Mouse (Mus musculus): ENCODE data around the gene Shroom3. TPM values are rescaled to one million over a fixed set of nuclear protein-coding genes. Genes with fewer than 3 reads are reported as not detected.

Shroom3 gene
- total RNA-seq, 2 experiments from 2014 or later, result 10.0 to 15.0 TPM

- no peak for DNase-seq (ENCODE audit: low spot score in 2 of 2)
Observed at GRCm38 (mm10) chr5:92842881-92843280, 159.6 kb downstream of the Shroom3 start.

DNA sequence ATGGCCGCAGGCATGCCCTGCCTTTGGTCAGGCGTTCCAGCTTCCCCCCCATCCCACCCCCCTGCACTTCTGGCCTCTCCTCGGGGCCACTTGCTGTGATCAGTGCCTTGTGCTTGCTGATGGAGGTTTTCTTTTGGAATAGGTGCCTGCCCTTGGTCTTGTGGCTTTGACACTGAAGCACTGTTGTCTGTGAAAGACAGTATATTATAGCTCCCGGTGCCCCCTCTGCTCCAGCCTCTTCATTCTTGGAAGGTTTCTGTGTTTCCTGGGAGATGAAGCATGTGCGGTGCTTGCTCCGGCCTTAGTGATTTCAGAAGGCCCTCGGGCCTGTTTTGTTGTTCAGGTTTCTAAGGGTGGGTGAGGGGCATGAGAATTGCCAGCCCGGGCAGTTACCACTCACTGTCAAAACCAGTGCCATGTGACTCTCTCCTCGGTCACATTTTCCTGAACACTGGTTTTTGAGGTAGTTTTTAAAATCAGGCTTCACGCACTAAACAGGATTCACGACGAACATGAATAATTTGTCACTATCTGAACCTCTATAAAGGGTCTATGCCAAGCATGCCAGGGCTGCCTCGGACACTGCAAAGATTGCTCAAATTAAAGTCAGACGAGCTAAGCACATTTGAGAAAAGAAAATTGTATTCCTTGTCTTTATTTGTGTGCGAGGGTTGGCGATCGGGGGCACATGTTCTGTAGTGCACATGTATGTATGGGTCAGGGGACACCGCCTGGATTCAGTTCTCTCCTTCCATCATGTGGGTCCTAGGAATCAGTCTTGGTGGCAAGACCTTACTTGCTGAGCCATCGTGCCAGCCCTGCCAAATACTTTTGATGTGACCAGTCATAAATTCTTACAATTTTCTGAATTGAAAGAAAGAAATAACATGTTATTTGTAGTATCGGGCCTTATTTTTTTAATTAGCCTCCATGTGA lies 160.9 kb downstream of the Shroom3 start:
- DNase-seq (ENCODE audit: low spot score in 2 of 2), result no peak

GRCm38 (mm10) chr5:92849743-92850142 lies 166.5 kb downstream of the Shroom3 start:
- no peak for DNase-seq (ENCODE audit: low spot score in 2 of 2)

GRCm38 (mm10) chr5:92850925-92851324 lies 167.7 kb downstream of the Shroom3 start:
- DNase-seq (ENCODE audit: low spot score in 2 of 2), result no peak

- DNase-seq (ENCODE audit: low spot score in 2 of 2), result no peak
Observed at GRCm38 (mm10) chr5:92854983-92855382, 171.7 kb downstream of the Shroom3 start.

GRCm38 (mm10) chr5:92856346-92856745 lies 173.1 kb downstream of the Shroom3 start:
- no peak for DNase-seq (ENCODE audit: low spot score in 2 of 2)

GRCm38 (mm10) chr5:92857177-92857576 lies 173.9 kb downstream of the Shroom3 start:
- no peak for DNase-seq (ENCODE audit: low spot score in 2 of 2)

DNA sequence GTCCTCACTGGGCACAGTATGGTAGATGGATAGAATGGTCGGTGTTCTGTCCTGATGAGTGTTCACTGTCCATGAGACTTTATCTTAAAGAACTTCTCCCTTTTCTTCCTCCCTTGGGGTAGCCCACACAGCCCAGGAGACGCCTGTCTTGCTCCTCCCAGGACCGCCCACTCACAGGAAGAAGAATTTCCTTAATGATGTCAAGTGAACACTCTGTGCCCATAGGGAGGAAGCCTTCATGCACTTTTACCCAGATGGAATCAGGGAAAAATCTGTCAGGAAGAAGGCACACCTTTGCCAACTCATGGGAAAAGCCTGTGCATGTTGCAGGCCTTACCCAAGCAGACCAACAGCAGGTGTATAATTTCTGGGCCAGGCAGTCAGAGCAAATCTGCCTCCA lies 174.9 kb downstream of the Shroom3 start:
- no peak for DNase-seq (ENCODE audit: low spot score in 2 of 2)

DNA sequence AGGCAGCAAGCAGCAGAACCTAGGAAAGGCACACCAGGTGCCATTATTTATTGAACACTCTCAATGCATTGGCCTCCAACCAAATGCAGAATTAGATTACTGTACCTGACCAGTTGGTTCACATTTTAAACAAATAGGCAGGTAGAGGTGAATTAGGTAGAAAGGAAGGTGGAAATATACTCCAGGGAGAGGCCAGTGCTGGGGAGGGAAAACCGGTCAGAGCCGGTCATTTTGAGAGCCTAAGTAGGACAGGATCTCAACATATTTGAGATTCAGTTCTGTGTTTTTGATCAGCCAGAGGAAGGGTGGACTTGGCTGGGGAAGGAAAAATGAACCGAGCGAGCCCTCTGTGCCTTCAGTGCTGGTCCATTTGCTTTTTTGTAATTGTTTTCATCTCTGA lies 175.3 kb downstream of the Shroom3 start:
- no peak for DNase-seq (ENCODE audit: low spot score in 2 of 2)

GRCm38 (mm10) chr5:92861416-92862112 lies 178.3 kb downstream of the Shroom3 start:
- DNase-seq (ENCODE audit: low spot score in 2 of 2), result no peak

DNA sequence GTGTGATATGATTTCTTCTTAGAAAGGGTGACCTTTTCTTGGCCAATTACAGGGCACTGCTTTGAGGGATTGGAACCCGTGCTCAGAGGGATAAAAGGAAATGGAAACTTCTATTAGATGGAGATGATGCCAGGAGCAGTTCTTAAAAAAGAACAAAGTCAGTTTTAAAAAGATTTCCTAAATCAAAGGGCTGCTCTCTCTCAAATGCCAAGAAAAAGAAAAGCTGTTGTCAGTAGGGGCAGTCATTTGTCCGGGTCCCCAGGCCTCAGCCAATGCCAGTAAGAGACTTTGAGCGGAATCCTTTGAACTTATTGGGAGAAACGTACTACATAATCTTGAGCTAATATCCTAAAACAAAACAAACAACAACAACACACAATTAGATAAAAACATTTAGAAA lies 181.9 kb downstream of the Shroom3 start:
- no peak for DNase-seq (ENCODE audit: low spot score in 2 of 2)

DNA sequence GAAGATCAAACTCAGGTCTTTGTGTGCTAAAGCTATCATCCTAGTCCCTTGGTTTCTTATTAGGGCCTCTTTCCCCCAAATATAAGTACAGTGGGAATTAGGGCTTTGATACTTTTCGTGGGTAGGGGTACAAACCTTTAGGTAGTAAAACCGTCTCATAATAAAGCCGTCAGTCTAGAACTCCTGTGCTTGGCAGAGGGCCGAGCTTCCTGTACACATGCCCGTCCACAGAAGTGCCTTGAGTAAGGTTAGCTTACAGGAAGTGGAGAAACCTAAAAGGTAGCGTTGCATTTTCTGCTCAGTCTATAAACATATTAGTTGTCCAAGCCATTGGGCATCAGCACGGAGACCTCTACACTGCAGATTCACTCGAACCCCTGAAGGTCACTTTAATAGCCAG lies 183.3 kb downstream of the Shroom3 start:
- no peak for DNase-seq (ENCODE audit: low spot score in 2 of 2)

DNA sequence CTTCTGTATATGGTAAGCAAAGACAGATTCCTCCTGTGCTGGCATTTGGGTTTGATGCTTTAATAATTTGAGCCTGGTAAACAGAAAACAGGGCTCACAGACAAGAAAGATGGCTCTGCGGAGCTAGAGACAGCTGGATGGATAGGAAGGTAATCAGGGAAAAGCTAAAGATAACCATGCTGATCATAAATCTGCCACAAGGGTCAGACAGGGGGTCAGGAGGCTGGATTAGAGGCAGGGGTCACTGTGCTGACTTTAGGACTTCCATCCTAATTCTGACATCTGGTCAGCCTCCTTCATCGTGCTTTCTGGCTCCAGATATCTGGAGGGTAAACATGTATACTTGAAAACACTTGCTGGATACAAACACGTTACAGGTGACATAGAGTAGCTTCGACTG lies 184.0 kb downstream of the Shroom3 start:
- no peak for DNase-seq (ENCODE audit: low spot score in 2 of 2)

GRCm38 (mm10) chr5:92868231-92868630 lies 185.0 kb downstream of the Shroom3 start:
- DNase-seq (ENCODE audit: low spot score in 2 of 2), result no peak

DNA sequence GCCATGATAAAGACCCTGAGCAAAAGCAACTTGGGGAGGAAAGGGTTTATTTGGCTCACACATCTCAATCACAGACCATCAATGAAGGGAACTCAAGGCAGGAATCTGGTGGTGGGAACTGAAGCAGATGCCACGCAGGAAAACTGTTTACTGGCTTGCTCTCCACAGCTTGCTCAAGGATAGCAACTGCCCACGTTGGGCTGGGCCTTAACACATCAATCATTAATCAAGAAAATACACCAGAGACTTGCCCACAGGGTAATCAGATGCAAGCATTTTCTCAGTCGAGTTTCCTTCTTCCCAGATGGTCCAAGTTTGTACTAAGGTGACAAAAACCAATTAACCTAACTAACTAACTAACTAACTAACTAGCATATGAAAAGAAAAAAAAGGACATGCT lies 187.8 kb downstream of the Shroom3 start:
- DNase-seq (ENCODE audit: low spot score in 2 of 2), result no peak

- no peak for DNase-seq (ENCODE audit: low spot score in 2 of 2)
Observed at GRCm38 (mm10) chr5:92872182-92872581, 188.9 kb downstream of the Shroom3 start.

DNA sequence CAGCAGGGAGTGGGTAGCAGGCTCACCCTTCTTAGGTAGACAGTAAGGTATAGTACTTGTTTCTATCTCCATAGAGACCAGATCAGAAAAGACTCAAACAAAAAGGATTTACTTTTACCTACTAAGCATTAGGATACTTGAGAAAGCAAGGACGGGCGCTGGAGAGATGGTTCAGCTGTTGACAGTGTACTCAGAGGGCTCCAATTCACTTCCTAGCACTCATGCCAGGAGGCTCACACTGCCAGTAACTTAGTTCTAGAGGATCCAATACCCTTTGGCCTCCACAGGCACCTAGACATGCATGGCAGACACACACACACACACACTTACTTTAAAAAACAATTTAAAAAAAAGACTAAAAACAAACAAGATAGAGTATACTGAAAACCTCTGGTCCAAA lies 189.8 kb downstream of the Shroom3 start:
- DNase-seq (ENCODE audit: low spot score in 2 of 2), result no peak

- no peak for DNase-seq (ENCODE audit: low spot score in 2 of 2)
Observed at GRCm38 (mm10) chr5:92873518-92873917, 190.3 kb downstream of the Shroom3 start.

- DNase-seq (ENCODE audit: low spot score in 2 of 2), result no peak
Observed at GRCm38 (mm10) chr5:92875836-92876235, 192.6 kb downstream of the Shroom3 start.

DNA sequence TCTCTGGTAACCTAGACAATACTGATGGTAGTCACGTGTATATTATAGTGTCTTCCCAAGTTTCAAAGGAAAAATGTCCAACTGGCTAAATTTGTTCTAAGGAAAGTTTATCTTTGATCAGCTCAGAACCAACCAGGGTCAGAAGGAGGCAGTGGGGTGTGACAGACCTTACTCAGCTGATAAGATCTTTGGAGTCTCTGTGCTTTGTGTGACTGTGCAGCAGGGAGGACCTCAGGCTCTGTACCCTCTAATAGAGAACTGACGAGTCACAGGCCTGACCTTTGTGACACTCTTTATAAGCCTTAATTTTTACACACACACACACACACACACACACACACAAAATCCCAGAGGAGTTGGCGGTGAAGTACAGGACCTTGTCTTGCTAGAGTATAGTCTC lies 193.9 kb downstream of the Shroom3 start:
- DNase-seq (ENCODE audit: low spot score in 2 of 2), result no peak

DNA sequence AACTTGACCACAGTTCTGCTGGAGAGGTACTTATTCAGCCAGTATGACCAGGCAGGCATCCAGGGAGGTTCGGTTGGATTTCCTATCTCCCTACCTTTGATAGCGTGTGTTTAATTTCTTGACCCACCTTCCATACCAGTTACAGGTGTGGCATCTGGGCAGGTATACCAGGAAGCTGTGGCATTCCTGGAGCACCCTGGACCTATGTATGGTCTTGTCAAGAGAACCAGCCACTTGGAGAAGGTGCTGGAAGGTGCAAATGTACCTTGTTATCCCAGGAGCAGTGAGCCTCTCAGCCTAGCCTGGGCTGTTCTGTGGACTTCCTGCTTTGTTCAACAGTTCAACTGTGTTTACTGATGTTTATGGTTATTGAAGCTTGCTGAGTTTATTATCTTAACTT lies 197.2 kb downstream of the Shroom3 start:
- no peak for DNase-seq (ENCODE audit: low spot score in 2 of 2)

GRCm38 (mm10) chr5:92880893-92881292 lies 197.7 kb downstream of the Shroom3 start:
- DNase-seq (ENCODE audit: low spot score in 2 of 2), result no peak
